Mouse (Mus musculus): ENCODE data around the gene Alox15. TPM values are rescaled to one million over a fixed set of nuclear protein-coding genes. Genes with fewer than 3 reads are reported as not detected.
"Not testable (repeated sequence)": the region's sequence is repeated elsewhere in the genome, so short reads cannot be mapped to it uniquely, and the experiment has no call there.

Alox15 gene
- not detected for total RNA-seq (2021)
- long read RNA-seq, experiment 1 = 0 reads
- long read RNA-seq, experiment 2 = 0 reads

DNA sequence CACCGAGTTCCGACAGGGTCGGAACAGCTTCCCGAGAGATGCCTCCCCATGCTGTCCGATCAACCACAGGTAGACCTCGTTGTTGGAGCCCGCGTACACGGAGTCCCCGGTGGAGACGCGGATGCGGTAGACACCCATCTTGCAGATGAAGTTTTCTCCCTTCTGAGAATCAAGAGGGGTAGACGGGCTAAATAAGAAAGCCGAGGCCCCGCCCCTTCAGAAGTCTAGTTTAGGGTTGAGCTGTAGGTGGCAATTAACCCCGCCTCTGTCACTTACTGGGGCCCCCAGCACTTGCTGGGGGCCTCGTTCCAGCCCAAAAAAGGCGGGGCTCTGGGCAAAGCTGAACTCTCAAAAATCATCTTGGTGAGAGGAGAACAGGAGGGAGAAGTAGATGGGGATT, at the start of gene Alox15:
Alox15 (minus strand) TSS at position 164 of the 400 bp plus-strand sequence.
- no peak for DNase-seq (ENCODE audit: low spot score in 2 of 2)
- intact Hi-C loops (cut with DNase I) = no loop called here

DNA sequence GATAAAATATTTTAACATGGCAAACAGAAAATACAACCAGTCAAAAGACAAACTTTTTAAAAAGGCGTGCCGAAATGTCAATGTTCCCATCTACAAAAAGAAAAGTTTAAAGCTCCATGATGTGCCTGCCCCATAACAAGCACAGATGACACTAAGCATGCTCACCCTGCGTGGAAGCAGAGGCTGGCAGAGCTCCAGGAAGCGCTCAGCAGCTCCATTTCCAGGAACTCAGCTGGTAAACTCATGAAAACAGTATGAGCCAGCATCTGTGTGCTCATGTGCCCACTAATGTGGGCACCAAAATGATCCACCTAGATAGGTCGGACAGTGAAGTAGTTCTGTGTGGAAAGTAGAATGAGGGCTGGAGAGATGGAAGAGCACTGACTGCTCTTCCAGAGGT, 37.6 kb upstream of the Alox15 start:
- DNase-seq (ENCODE audit: low spot score in 2 of 2) = peak in 1 of 2 experiments; percentile 21
- intact Hi-C loops (cut with DNase I) = no loop called here

- intact Hi-C loops (cut with DNase I) = no loop called here
- no peak for DNase-seq (ENCODE audit: low spot score in 2 of 2)
These were observed 35.6 kb upstream of the Alox15 start for GRCm38 (mm10) chr11:70387436-70387835.

DNA sequence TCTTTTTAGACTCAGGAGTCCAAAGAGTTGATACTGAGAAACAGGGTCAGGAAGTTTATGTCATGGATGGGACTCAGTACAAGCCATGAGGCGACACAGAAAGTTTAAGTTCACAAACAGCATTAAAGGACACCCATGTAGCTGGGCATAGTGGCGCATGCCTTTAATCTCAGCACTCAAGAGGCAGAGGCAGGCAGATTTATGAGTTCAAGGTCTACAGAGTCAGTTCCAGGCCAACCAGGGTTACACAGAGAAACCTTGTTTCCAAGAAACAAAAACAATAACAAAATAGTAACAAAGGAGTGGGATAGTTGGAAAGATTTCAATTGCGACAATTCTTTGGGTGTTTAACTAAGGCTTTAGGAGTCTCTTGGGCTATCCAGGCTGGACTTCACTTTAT, 32.3 kb upstream of the Alox15 start:
- intact Hi-C loops (cut with DNase I) = no loop called here
- no peak for DNase-seq (ENCODE audit: low spot score in 2 of 2)

- intact Hi-C loops (cut with DNase I) = no loop called here
- DNase-seq (ENCODE audit: low spot score in 2 of 2) = no peak
These were observed 29.5 kb upstream of the Alox15 start for GRCm38 (mm10) chr11:70381330-70381729.

- intact Hi-C loops (cut with DNase I) = no loop called here
- DNase-seq (ENCODE audit: low spot score in 2 of 2) = no peak
These were observed 28.7 kb upstream of the Alox15 start for GRCm38 (mm10) chr11:70380478-70381005.

DNA sequence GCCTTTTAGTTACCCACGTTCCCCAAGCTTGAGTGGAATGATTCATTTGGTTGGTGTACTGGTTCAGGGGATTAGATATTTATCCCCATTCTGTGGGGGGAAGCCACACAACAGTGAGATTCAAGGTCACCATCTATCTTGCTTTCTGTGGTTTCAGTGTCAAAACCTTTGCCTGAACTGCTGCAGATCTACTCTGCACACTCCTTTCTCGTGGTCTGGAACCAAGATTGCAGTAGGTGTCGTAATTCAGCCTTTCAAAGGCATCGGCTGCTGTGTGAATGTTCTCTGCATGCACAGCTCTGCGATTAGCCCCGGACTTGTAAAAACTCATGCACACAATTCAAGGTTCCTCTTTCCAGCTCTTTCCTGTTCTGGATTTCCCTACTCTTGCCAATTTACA, 24.2 kb upstream of the Alox15 start:
- intact Hi-C loops (cut with DNase I) = no loop called here
- no peak for DNase-seq (ENCODE audit: low spot score in 2 of 2)

DNA sequence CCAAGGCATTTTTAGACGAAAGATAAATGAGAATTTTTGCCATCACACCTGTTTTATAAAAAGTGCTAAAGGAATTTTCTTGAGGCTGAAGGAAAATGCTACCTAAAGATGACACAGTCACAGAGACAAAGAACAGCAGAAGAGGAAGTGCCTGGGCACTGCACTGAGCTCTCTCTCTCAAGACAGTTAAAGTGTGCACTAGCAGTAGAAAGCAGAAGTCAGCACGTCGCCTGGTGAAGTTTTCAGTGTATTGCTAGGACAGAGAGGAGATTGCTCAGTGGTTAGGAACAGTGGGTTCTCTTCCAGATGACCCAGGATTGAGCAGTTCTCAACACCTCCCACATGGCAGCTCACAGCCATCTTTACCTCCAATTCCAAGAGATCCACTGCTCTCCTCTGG, 22.5 kb upstream of the Alox15 start:
- intact Hi-C loops (cut with DNase I) = no loop called here
- no peak for DNase-seq (ENCODE audit: low spot score in 2 of 2)

DNA sequence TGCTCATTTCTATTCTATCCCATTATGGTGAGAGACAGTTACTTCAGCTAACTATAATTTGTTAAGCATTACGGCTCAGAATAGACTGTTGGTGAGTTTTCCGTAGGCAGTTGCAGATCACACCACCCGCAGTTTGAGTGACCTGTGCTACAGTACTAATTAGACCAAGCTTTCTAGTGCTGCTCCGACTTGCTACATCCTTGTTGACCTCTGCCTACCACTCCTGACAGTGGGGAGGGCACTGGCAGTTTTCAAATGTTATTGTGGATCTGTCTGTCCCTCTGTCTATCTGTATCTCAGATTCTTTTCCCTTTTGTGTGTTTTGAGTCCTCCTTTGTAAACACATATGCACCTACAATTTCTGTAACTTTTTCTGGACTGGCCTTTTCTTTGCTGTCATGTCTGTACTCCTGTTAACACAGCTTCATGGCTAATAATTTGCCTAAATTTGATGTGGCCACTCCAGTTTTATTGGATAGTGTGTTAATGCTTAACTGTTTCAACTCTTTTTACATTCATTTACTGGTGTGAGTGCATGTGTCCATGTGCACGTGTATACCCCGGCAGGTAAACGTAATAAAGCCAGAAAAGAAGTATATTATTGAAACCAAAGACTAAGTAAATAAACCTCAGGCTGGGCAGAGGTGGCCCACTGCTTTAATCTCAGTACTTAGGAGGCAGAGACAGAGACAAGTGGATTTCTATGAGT, 21.2 kb upstream of the Alox15 start:
- intact Hi-C loops (cut with DNase I) = no loop called here
- no peak for DNase-seq (ENCODE audit: low spot score in 2 of 2)

DNA sequence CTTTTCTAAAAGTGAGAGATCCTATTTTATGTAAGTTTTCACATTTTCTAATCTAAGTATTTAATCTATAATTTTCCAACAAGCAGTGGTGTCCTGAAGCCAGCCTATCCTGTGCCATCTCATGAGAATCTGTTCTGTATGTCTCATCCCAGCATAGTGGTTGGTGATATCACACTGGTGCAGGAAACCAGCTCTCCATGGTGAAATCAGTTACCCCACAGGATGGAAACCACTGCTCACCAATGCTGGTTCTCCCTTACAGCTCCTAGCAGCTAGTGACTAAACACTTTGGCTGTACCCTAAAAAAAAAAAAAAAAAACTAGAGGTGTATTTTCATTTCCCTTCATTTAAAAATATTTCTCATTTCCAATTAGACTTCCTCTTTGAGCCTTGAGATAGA, 20.6 kb upstream of the Alox15 start:
- DNase-seq (ENCODE audit: low spot score in 2 of 2) = no peak
- intact Hi-C loops (cut with DNase I) = no loop called here

GRCm38 (mm10) chr11:70368626-70369025, 16.8 kb upstream of the Alox15 start:
- DNase-seq (ENCODE audit: low spot score in 2 of 2); intact Hi-C loops (cut with DNase I): not testable (repeated sequence)

DNA sequence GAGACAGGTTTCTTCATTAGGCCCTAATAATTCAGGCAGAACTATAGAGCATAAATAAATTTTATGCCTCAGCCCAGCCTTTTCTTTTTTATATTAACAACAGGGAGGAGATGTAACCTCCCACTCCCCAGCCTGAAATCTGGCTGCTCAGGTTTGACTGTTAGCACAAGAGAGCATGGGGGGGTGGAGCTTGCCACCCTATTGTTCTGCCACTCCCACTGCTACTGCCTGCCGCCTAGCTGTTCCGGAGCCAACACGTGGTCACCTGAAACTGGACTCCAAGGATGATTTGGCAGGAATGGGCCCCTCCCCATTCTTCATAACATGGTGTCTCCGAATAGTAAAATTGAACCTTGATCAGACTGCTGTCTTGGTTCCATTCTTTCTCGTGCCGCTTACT, 15.9 kb upstream of the Alox15 start:
- intact Hi-C loops (cut with DNase I); DNase-seq (ENCODE audit: low spot score in 2 of 2): not testable (repeated sequence)

GRCm38 (mm10) chr11:70348630-70349029, 3.2 kb downstream of the Alox15 start:
- DNase-seq (ENCODE audit: low spot score in 2 of 2) = no peak
- intact Hi-C loops (cut with DNase I) = no loop called here

DNA sequence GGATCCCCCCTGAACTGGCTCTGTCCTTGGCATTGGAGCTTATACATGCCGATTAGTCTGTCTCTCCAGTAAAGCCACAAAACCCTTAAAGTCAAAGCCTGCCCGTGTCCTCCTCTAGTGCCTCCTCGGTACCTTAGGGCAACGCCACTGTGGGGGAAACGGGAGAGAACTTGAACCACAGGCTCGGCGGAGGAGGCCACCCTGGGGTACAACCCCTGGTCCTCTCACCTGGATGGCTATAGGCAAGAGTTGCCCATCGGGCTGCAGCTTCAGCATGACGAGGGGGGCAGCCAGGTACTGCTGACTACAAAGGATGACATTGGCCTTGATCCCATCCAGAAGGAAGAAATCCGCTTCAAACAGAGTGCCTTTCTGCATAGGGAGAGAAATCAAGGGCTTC, 4.0 kb downstream of the Alox15 start:
- no peak for DNase-seq (ENCODE audit: low spot score in 2 of 2)
- intact Hi-C loops (cut with DNase I) = no loop called here

DNA sequence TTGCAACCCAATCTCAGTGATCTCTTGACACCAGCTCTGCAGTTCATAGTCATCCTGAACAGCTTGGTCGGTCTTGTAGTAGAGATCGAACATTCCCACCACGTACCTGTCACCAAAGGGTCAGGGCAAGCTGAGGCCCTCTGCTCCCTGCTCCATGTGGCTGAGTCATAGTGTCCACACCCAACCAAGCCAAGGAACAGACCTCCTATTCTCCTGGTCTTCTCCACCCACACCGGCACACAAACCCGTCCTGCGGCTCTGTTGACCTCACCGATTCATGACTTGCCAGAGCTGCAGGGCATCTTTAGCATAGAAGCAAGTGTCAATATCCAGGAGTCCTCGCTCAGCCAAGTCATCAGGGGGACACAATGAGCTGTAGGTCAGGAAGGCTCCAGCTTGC, 6.3 kb downstream of the Alox15 start:
- intact Hi-C loops (cut with DNase I) = no loop called here

GRCm38 (mm10) chr11:70345061-70345460, 6.8 kb downstream of the Alox15 start:
- intact Hi-C loops (cut with DNase I) = no loop called here
- DNase-seq (ENCODE audit: low spot score in 2 of 2) = no peak

More for the DNA sequence above, 6.3 kb downstream of the Alox15 start:
- no peak for DNase-seq (ENCODE audit: low spot score in 2 of 2)

DNA sequence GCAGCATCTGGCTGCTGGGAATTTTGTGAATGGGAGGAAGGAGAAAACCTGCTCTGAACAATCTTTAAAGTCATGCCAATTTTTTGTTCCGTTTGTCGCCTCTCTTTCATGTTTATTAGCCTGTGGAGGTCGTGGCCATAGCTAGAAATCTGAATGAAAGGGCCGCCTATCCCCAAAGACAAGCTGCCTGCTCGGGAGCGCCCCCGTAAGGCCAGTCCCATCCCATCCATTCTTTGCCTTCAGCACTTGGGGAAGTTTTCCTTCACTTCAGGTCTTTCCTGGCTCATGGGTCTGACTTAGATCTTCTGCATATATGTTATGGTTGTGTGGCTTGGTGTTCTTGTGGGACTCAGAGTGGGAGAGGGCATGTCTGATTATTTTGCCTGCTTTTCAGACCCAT, 12.3 kb downstream of the Alox15 start:
- no peak for DNase-seq (ENCODE audit: low spot score in 2 of 2)
- intact Hi-C loops (cut with DNase I) = no loop called here

DNA sequence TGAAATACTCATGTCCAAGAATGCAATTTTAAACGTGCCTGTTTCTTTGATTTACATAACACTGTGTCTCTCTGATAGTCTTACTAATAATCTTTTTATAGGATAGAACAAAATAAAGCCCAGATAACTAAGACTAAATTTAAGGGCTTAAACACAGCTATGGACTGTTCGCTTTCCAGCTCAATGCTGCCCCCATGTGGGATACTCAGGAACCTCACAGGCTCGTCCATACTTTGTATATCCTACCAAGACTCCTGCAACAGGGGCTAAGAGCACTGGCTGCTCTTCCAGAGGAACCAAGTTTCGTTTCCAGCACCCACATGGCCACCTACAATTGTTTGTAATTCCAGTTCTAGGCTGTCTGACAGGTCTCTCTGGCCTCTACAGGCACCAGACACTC, 17.4 kb downstream of the Alox15 start:
- intact Hi-C loops (cut with DNase I) = no loop called here

DNA sequence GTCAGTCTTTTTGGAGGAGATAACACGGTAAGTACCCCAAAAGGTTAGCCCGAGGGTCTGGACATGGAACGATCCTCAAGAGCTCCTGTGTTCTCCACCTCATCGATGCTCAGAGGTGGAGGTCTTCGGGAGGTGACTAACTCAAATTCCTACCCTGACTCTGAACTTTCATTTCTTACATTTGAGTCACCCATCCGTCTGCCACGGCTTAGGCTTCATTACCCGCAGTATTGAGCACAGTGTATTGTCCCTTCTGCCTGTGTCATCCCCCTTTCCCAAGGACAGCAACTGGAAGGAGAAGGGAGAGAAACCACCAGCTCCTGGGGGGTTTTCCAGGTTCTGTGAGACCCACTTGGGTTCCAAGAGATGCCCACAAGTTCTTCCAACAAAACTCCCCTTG, 27.1 kb downstream of the Alox15 start:
- intact Hi-C loops (cut with DNase I) = no loop called here
- no peak for DNase-seq (ENCODE audit: low spot score in 2 of 2)

More for the DNA sequence above, 17.4 kb downstream of the Alox15 start:
- peak; percentile 70 to 78 for DNase-seq (ENCODE audit: low spot score in 2 of 2)

GRCm38 (mm10) chr11:70322528-70322927, 29.3 kb downstream of the Alox15 start, which contains the start of gene Alox12e:
Gene Alox12e (minus strand): TSS chr11:70322628.
- peak in 1 of 2 experiments; percentile 19 for DNase-seq (ENCODE audit: low spot score in 2 of 2)
- intact Hi-C loops (cut with DNase I) = no loop called here

DNA sequence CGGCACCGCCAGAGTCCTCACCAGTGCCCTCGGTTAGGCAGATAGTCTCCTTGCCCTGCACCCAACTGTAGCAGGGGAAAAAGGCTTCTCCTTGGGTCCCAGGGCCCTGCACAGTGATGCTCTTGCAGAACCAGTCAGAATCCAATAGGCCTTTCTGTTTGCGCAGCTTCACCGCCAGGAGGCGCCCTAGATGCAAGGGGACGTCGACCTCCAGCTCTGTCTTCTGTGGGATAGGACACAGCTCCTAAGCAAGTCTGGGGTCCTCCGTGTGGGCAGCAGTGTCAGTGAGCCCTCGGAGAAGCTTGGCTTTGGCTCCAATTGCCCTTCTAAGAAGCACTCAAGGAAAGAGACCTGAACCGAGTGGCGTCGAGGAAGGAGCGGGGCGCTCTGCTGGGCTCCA, 30.2 kb downstream of the Alox15 start:
- intact Hi-C loops (cut with DNase I) = no loop called here
- peak in 1 of 2 experiments; percentile 27 for DNase-seq (ENCODE audit: low spot score in 2 of 2)

Measured in left cerebral cortex, postnatal 14 days (tissue).